Mouse (Mus musculus): ENCODE results near the gene Ndufb11. TPM values are rescaled to one million over a fixed set of nuclear protein-coding genes. Genes with fewer than 3 reads are reported as not detected.

The Ndufb11 gene
- polyA plus RNA-seq, 1 experiment from 2014 or later, result 248 TPM

Other genes starting within 250 kb of the Ndufb11 start
- 5.0 and 6.4 TPM in 2 replicates for gene Jade3, start 191.9 kb downstream of the Ndufb11 start, polyA plus RNA-seq (2014; fragmentation: Nextera tagmentation; extraction: Ambion mirVana)
- 0.44 and 0.75 TPM in 2 replicates for gene Rgn, start 67.8 kb downstream of the Ndufb11 start, polyA plus RNA-seq (2014; fragmentation: Nextera tagmentation; extraction: Ambion mirVana)
- 41.5 and 42.6 TPM in 2 replicates for gene Rbm10, start 116 bp downstream of the Ndufb11 start, polyA plus RNA-seq (2014; fragmentation: Nextera tagmentation; extraction: Ambion mirVana)
- 318 and 392 TPM in 2 replicates for gene Uba1, start 40.7 kb upstream of the Ndufb11 start, polyA plus RNA-seq (2014; fragmentation: Nextera tagmentation; extraction: Ambion mirVana)
- gene Cdk16, start 70.3 kb upstream of the Ndufb11 start, polyA plus RNA-seq (2014; fragmentation: Nextera tagmentation; extraction: Ambion mirVana), result 117 and 120 TPM in 2 replicates
- gene Usp11, start 86.3 kb upstream of the Ndufb11 start, polyA plus RNA-seq (2014; fragmentation: Nextera tagmentation; extraction: Ambion mirVana), result 85.9 and 93.5 TPM in 2 replicates
- 334 and 400 TPM in 2 replicates for gene Araf, start 180.2 kb upstream of the Ndufb11 start, polyA plus RNA-seq (2014; fragmentation: Nextera tagmentation; extraction: Ambion mirVana)

All from neural tube, embryonic 14.5 days (tissue).